Mouse (Mus musculus): ENCODE results near the gene Pacrg. TPM values are rescaled to one million over a fixed set of nuclear protein-coding genes. Genes with fewer than 3 reads are reported as not detected.

Gene Pacrg
- polyA plus RNA-seq, 1 experiment from 2014 or later: 9.2 TPM

DNA sequence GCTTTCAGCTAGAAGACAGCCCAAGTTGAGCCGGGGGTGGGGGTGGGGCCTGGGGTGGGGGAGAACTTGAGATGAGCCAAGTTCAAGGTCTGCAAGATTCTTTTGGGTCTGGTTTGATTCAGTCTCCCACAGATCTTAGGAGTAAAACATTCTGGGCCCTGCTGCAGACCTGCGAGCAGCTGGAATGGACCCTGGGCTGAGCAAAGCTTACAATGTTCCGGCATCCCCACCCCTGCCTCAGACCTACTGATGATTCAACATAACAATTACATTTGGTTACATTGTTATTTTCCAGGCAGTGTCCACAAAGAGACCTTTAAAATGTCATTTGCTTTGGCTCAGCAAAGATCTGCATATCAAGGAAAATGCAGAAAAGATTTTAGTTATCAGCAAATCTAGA is 272.7 kb downstream of the Pacrg start:
- WGBS: 94% methylated on average over 3 of the region's 3 CpGs
- no peaks in the 10 kb centered on the region for H3K9me3 ChIP-seq (ENCODE audit: control insufficient read depth, low read length)
- no peak overlapping the region for H3K4me3 ChIP-seq (replicated peaks; ENCODE audit: low read depth, low read length)
- no peak overlapping the region for H3K4me2 ChIP-seq (ENCODE audit: low read length)
- no peaks in the 10 kb centered on the region for H3K27me3 ChIP-seq (ENCODE audit: control insufficient read depth, insufficient read depth, low read length)
- H3K27ac ChIP-seq (replicated peaks; ENCODE audit: low read depth, low read length): no peak overlapping the region
- ATAC-seq (ENCODE audit: low FRiP score, low TSS enrichment): no peak
- H3K9ac ChIP-seq (replicated peaks; ENCODE audit: low read length): no peak overlapping the region
- H3K4me1 ChIP-seq (ENCODE audit: control insufficient read depth, insufficient read depth, low read length): no peaks in the 10 kb centered on the region
- H3K36me3 ChIP-seq (ENCODE audit: control insufficient read depth, insufficient read depth, low read length): no peaks in the 10 kb centered on the region
- no peak for DNase-seq

DNA sequence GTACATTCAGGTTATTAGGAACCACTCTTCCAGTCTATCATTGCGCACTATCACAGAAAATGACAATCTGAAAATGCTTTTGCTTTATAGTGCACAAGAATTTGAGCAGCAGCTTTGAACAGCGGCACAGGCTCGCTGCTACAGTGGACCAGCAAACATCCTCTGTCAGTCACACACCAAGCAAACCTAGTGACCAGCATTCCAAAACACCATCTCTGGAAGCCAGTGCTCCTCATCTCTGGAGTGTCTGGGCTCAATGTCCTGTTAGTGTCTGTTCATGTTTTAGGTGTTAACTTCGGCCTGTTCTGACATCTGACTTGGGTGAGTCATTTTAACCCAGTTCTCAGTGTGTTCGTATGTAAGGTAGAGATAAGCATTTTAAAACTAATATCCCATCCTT is 275.9 kb downstream of the Pacrg start:
- WGBS: 91% methylated on average over 5 of the region's 5 CpGs
- Histone ChIP-seq H3K27me3 (ENCODE audit: control insufficient read depth, insufficient read depth, low read length) (no peaks in the 10 kb centered on the region), H3K36me3 (ENCODE audit: control insufficient read depth, insufficient read depth, low read length) (no peaks in the 10 kb centered on the region), H3K4me3 (replicated peaks; ENCODE audit: low read depth, low read length) (no peak overlapping the region), H3K4me1 (ENCODE audit: control insufficient read depth, insufficient read depth, low read length) (no peaks in the 10 kb centered on the region), H3K27ac (replicated peaks; ENCODE audit: low read depth, low read length) (no peak overlapping the region), H3K4me2 (ENCODE audit: low read length) (no peak overlapping the region), H3K9me3 (ENCODE audit: control insufficient read depth, low read length) (no peaks in the 10 kb centered on the region), H3K9ac (replicated peaks; ENCODE audit: low read length) (no peak overlapping the region)
- no peak for DNase-seq
- ATAC-seq (ENCODE audit: low FRiP score, low TSS enrichment): no peak

DNA sequence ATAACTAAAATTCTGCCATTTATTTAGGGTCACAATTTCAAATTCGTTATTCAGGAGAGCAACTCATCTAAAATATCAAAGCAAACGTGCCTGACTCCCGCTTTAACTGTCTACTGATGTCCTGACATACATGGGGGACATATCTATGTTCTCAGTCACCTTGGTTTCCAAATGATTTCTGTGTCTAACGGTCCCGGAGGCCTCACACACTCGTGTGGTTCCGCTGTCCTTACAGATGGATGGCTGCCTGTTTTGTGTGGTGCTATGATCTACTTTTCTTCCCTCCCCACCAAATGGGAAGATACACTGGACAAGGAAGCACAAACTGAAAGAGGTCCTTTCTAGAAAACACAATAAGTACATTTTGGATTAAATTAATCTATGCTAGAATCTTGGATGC is 277.2 kb downstream of the Pacrg start:
- Histone ChIP-seq H3K4me3 (replicated peaks; ENCODE audit: low read depth, low read length) (no peak overlapping the region), H3K27ac (replicated peaks; ENCODE audit: low read depth, low read length) (no peak overlapping the region), H3K4me1 (ENCODE audit: control insufficient read depth, insufficient read depth, low read length) (no peaks in the 10 kb centered on the region), H3K4me2 (ENCODE audit: low read length) (no peak overlapping the region), H3K9ac (replicated peaks; ENCODE audit: low read length) (no peak overlapping the region), H3K9me3 (ENCODE audit: control insufficient read depth, low read length) (no peaks in the 10 kb centered on the region), H3K27me3 (ENCODE audit: control insufficient read depth, insufficient read depth, low read length) (no peaks in the 10 kb centered on the region), H3K36me3 (ENCODE audit: control insufficient read depth, insufficient read depth, low read length) (no peaks in the 10 kb centered on the region)
- 93% methylated on average over 7 of the region's 7 CpGs for WGBS
- no peak for DNase-seq
- no peak for ATAC-seq (ENCODE audit: low FRiP score, low TSS enrichment)

DNA sequence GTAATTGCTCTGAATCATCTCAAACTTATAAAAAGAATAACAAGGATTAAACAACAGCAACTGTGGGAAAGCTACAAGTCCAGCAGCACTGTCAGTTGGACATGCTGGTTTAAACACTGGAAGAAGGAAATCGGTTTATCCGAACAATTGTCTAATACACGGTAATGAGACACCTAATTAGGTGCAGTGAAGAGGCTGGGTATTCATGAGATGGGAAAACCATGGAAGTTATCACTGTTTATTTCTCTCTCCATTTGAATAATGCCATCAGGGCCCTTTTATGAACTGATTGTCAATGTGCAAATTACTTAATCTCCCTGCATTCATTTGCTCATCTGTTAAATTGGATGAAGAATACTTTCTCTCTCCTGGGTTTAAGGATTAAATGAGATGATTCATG is 280.1 kb downstream of the Pacrg start:
- Histone ChIP-seq H3K9me3 (ENCODE audit: control insufficient read depth, low read length) (no peaks in the 10 kb centered on the region), H3K9ac (replicated peaks; ENCODE audit: low read length) (no peak overlapping the region), H3K4me3 (replicated peaks; ENCODE audit: low read depth, low read length) (no peak overlapping the region), H3K27ac (replicated peaks; ENCODE audit: low read depth, low read length) (no peak overlapping the region), H3K4me1 (ENCODE audit: control insufficient read depth, insufficient read depth, low read length) (no peaks in the 10 kb centered on the region), H3K4me2 (ENCODE audit: low read length) (no peak overlapping the region), H3K36me3 (ENCODE audit: control insufficient read depth, insufficient read depth, low read length) (no peaks in the 10 kb centered on the region), H3K27me3 (ENCODE audit: control insufficient read depth, insufficient read depth, low read length) (no peaks in the 10 kb centered on the region)
- 48% methylated on average over 3 of the region's 3 CpGs for whole genome bisulfite sequencing
- no peak; the same call in 1 of the 2 replicates for ATAC-seq (ENCODE audit: low FRiP score, low TSS enrichment)
- peak; percentile 43 for DNase-seq

DNA sequence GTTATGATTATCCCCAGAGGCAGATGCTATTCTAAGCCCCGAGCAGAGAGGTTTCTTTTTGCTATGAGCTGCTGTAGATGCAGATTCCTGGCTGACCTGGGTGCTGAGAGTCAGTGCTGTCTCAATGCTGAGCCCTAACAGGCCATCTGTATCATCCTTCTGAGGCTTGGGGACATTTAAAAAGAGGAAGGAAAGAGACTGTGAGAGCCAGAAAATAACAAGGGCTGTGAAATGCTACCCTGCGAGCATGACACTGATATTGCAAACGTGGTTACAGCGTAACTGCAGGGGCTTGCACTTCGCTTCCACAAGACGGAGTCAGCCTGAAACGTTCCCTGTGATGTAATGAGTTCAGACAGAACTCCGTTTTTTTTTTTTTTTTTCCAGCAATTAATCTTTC is 281.4 kb downstream of the Pacrg start:
- Histone ChIP-seq H3K9ac (replicated peaks; ENCODE audit: low read length) (no peak overlapping the region), H3K9me3 (ENCODE audit: control insufficient read depth, low read length) (no peaks in the 10 kb centered on the region), H3K36me3 (ENCODE audit: control insufficient read depth, insufficient read depth, low read length) (no peaks in the 10 kb centered on the region), H3K4me1 (ENCODE audit: control insufficient read depth, insufficient read depth, low read length) (no peaks in the 10 kb centered on the region), H3K4me2 (ENCODE audit: low read length) (no peak overlapping the region), H3K4me3 (replicated peaks; ENCODE audit: low read depth, low read length) (no peak overlapping the region), H3K27ac (replicated peaks; ENCODE audit: low read depth, low read length) (no peak overlapping the region), H3K27me3 (ENCODE audit: control insufficient read depth, insufficient read depth, low read length) (no peaks in the 10 kb centered on the region)
- 86% methylated on average over 8 of the region's 8 CpGs for WGBS
- ATAC-seq (ENCODE audit: low FRiP score, low TSS enrichment) (no peak), DNase-seq (no peak)

DNA sequence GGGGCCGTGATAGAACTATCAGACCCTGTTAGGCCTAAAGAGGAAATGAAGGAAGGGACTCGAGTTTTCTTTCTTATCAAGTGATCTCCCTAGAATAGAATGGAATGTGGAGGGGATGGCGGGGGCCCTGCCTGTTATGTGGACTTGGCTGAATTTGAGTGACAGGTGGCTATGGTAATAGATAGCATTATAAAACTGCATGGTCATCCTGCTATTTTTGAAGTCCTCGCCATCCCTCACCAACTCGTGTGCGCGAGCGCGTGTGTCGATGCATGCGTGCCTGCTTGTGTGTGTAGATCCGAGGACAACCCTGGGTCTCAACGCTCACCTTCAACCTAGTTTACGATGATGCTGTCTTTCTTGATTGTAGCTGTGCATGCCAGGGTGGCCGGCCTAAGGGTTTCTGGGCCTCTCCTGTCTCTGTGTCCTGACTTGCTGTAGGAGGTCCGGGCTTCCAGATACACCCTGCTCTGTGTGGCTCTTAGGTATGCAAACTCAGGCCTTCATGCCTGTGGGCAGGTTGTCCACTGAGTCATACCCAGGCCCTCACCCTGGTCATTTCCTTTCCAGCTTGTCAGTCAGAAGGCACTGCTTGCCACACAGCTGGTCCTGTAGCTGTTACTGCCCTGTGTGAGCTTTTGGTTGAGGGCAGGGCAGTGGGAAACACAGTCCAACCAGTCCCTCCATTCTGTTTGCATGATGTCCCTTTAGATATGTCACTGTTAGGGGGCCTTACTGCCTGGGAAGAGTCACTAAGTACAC is 287.6 kb downstream of the Pacrg start:
- 94% methylated on average over 16 of the region's 16 CpGs for WGBS
- H3K4me1 ChIP-seq (ENCODE audit: control insufficient read depth, insufficient read depth, low read length): no peaks in the 10 kb centered on the region

DNA sequence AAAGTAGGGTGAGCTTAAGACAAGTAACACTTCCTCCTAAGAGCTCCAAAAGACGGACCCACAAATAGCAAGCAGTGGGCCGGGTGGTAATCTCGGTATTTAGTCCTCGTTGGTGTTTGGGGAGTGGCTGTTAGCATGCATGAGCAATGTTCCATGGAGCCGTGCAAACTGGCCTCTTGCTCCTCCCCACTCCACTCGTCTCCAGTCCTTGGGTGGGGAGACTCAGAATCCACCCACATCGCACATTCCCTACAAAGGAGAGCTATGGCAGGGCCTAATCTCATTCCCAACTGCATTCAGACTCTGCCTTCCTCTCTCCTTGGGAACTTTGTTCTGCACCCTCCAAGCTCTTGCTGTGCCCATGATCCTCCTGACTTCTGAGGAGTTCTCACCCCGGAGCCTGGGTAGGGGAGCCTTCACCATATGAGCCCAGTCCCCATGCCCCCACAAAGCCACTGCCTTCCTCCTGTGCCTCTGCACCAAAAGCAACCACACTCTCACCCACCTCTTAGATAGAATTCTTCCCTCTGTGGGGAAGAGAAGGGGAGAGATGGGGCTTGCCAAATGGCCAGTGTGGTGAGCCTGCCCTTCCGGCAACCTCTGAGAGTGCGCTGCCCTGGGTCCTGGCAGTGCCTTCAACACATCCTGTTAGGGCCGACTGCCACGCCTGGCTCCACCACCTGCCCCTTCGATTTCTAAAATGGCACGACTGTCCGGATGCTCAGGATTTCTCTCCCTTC is 289.2 kb downstream of the Pacrg start:
- 57% methylated on average over 15 of the region's 15 CpGs for WGBS
- Histone ChIP-seq H3K36me3 (ENCODE audit: control insufficient read depth, insufficient read depth, low read length) (no peaks in the 10 kb centered on the region), H3K4me1 (ENCODE audit: control insufficient read depth, insufficient read depth, low read length) (no peaks in the 10 kb centered on the region), H3K9me3 (ENCODE audit: control insufficient read depth, low read length) (no peaks in the 10 kb centered on the region), H3K27ac (replicated peaks; ENCODE audit: low read depth, low read length) (no peak overlapping the region), H3K27me3 (ENCODE audit: control insufficient read depth, insufficient read depth, low read length) (no peaks in the 10 kb centered on the region), H3K4me2 (ENCODE audit: low read length) (no peak overlapping the region), H3K9ac (replicated peaks; ENCODE audit: low read length) (no peak overlapping the region), H3K4me3 (replicated peaks; ENCODE audit: low read depth, low read length) (no peak overlapping the region)
- no peak for ATAC-seq (ENCODE audit: low FRiP score, low TSS enrichment)
- no peak for DNase-seq

More for the DNA sequence above, 287.6 kb downstream of the Pacrg start:
- no peak overlapping the region for H3K4me2 ChIP-seq (ENCODE audit: low read length)
- no peak for DNase-seq
- H3K4me3 ChIP-seq (replicated peaks; ENCODE audit: low read depth, low read length): no peak overlapping the region
- no peak overlapping the region for H3K9ac ChIP-seq (replicated peaks; ENCODE audit: low read length)
- no peaks in the 10 kb centered on the region for H3K27me3 ChIP-seq (ENCODE audit: control insufficient read depth, insufficient read depth, low read length)
- H3K27ac ChIP-seq (replicated peaks; ENCODE audit: low read depth, low read length): no peak overlapping the region
- H3K36me3 ChIP-seq (ENCODE audit: control insufficient read depth, insufficient read depth, low read length): no peaks in the 10 kb centered on the region
- ATAC-seq (ENCODE audit: low FRiP score, low TSS enrichment): no peak
- no peaks in the 10 kb centered on the region for H3K9me3 ChIP-seq (ENCODE audit: control insufficient read depth, low read length)

DNA sequence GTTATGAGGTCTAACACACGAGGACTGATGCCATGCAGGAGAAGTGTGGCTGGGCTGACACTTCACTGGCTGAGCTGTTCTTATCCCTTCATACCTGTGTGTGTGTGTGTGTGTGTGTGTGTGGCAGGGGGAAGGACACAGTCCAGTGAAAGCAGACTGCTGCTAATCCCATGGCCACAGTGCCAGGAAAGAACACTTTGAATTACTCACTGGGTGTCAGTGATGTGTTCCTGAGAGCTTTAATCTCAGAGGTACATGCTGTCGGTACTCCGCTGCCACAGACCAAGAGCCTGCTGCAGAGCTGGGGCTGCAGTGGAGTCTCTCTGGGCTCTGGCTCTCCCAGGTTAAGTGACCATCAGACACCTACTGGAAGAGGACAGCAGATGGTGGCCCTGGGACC is 290.3 kb downstream of the Pacrg start:
- H3K4me3 ChIP-seq (replicated peaks; ENCODE audit: low read depth, low read length): no peak overlapping the region
- H3K9ac ChIP-seq (replicated peaks; ENCODE audit: low read length): no peak overlapping the region
- no peaks in the 10 kb centered on the region for H3K27me3 ChIP-seq (ENCODE audit: control insufficient read depth, insufficient read depth, low read length)
- no peaks in the 10 kb centered on the region for H3K36me3 ChIP-seq (ENCODE audit: control insufficient read depth, insufficient read depth, low read length)
- no peak for DNase-seq
- no peak overlapping the region for H3K4me2 ChIP-seq (ENCODE audit: low read length)
- WGBS: 79% methylated on average over 3 of the region's 3 CpGs
- H3K9me3 ChIP-seq (ENCODE audit: control insufficient read depth, low read length): no peaks in the 10 kb centered on the region
- H3K27ac ChIP-seq (replicated peaks; ENCODE audit: low read depth, low read length): no peak overlapping the region
- H3K4me1 ChIP-seq (ENCODE audit: control insufficient read depth, insufficient read depth, low read length): no peaks in the 10 kb centered on the region
- no peak for ATAC-seq (ENCODE audit: low FRiP score, low TSS enrichment)

DNA sequence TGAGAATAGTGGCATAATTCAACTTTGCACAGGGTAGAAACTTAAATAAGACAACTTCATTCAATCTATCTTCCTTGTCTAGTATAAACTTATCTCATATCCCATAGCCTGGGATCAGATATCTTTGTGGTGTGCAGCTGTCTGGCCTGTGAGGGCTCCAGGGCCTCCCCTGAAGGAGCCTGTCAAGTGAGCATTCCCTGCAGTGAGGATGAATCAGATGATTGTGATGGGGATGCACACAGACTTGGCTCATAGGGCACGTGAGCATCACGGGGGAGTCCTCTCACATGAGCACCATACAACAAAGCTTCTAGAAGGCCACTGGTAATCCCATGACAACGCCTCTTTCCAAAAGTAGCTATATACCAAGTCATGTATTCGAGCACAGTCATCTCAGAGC is 291.1 kb downstream of the Pacrg start:
- WGBS: 79% methylated on average over 4 of the region's 4 CpGs
- no peaks in the 10 kb centered on the region for H3K27me3 ChIP-seq (ENCODE audit: control insufficient read depth, insufficient read depth, low read length)
- no peak overlapping the region for H3K4me3 ChIP-seq (replicated peaks; ENCODE audit: low read depth, low read length)
- H3K36me3 ChIP-seq (ENCODE audit: control insufficient read depth, insufficient read depth, low read length): no peaks in the 10 kb centered on the region
- DNase-seq: no peak
- H3K27ac ChIP-seq (replicated peaks; ENCODE audit: low read depth, low read length): no peak overlapping the region
- H3K4me1 ChIP-seq (ENCODE audit: control insufficient read depth, insufficient read depth, low read length): no peaks in the 10 kb centered on the region
- ATAC-seq (ENCODE audit: low FRiP score, low TSS enrichment): no peak
- H3K9ac ChIP-seq (replicated peaks; ENCODE audit: low read length): no peak overlapping the region
- H3K4me2 ChIP-seq (ENCODE audit: low read length): no peak overlapping the region
- H3K9me3 ChIP-seq (ENCODE audit: control insufficient read depth, low read length): no peaks in the 10 kb centered on the region
